ENCODE assay signal across 9 mouse cellular contexts in genomic region chr1:74947986-74948670, GRCm38 (mm10). TPM values are rescaled to one million over a fixed set of nuclear protein-coding genes. Genes with fewer than 3 reads are reported as not detected.
DNase-seq lines count a peak whose midpoint lies in the region; ATAC-seq and TF ChIP-seq lines count a peak whose summit lies in the region.
"Had no signal": no experiment of that assay in that cellular context is flagged by ENCODE, and none has a peak within 500 bp of the region (broad histone marks: within the 10 kb centered on the region; RNA-seq: fewer than 3 reads in every experiment).

No protein-coding gene starts in this region.

- no peak overlapping the region for H3K27ac ChIP-seq in forebrain, embryonic 13.5 days
- H3K27ac ChIP-seq in intestine, embryonic 15.5 days = no peak overlapping the region
- H3K27ac ChIP-seq: macrophage had no signal

- DNase-seq in lung, postnatal 10 days = peak; percentile 50
- no peak for DNase-seq in lung, adult 2 months
- DNase-seq in lung, postnatal 4 days = peak; percentile 37 to 50
- DNase-seq in cerebellum, postnatal 36 days = no peak
- DNase-seq in layer of hippocampus, adult 9-11 months = no peak

- ATAC-seq in forebrain, embryonic 13.5 days = no peak
- no peak for ATAC-seq in intestine, embryonic 15.5 days
- ATAC-seq in monocyte, adult 5-6 weeks (replicated peaks; ENCODE audit: insufficient number of reproducible peaks, low FRiP score, low TSS enrichment, poor library complexity, severe bottlenecking) = no peak

- TF ChIP-seq CTCF in lung, adult 2 months (IDR thresholded peaks at IDR 0.05; ENCODE audit: insufficient read depth, low read length) = no peak

- H3K27me3 ChIP-seq in forebrain, embryonic 13.5 days = peaks cover 97% of the 10 kb centered on the region
- H3K27me3 ChIP-seq in intestine, embryonic 15.5 days (replicated peaks) = peaks cover 65% of the 10 kb centered on the region

- no peaks in the 10 kb centered on the region for H3K9me3 ChIP-seq in forebrain, embryonic 13.5 days (replicated peaks)
- no peaks in the 10 kb centered on the region for H3K9me3 ChIP-seq in intestine, embryonic 15.5 days

- peak overlapping the region; percentile 49; the same call in 1 of the 2 replicates for H3K9ac ChIP-seq in forebrain, embryonic 13.5 days
- H3K9ac ChIP-seq in intestine, embryonic 15.5 days = peak overlapping the region; percentile 66

- H3K4me3 ChIP-seq in lung, adult 2 months (replicated peaks; ENCODE audit: extremely low read depth, low read depth, low read length) = no peak overlapping the region
- peak overlapping the region; percentile 26 for H3K4me3 ChIP-seq in forebrain, embryonic 13.5 days
- H3K4me3 ChIP-seq in intestine, embryonic 15.5 days (replicated peaks) = peak overlapping the region; percentile 54

- H3K4me1 ChIP-seq in lung, adult 2 months (ENCODE audit: control insufficient read depth, insufficient read depth, low read length) = 0 out of 2 replicates have a peak, but pooled peaks cover 5% of the 10 kb centered on the region
- peaks cover 38% of the 10 kb centered on the region for H3K4me1 ChIP-seq in forebrain, embryonic 13.5 days
- peaks cover 24% of the 10 kb centered on the region for H3K4me1 ChIP-seq in intestine, embryonic 15.5 days (replicated peaks)

- H3K4me2 ChIP-seq in forebrain, embryonic 13.5 days = peak overlapping the region; percentile 60
- peak overlapping the region; percentile 74 for H3K4me2 ChIP-seq in intestine, embryonic 15.5 days (replicated peaks)

- 4% methylated on average over 41 of the region's 41 CpGs for WGBS in lung, adult 2 months
- 1% methylated on average over 41 of the region's 41 CpGs for WGBS in forebrain, embryonic 13.5 days
- WGBS in intestine, embryonic 15.5 days = 2% methylated on average over 41 of the region's 41 CpGs

- H3K36me3 ChIP-seq in forebrain, embryonic 13.5 days (ENCODE audit: poor library complexity, severe bottlenecking) = no peaks in the 10 kb centered on the region
- 0 out of 2 replicates have a peak, but pooled peaks cover 3% of the 10 kb centered on the region for H3K36me3 ChIP-seq in intestine, embryonic 15.5 days

- no peak for TF ChIP-seq POLR2A in lung, adult 2 months (IDR thresholded peaks at IDR 0.05; ENCODE audit: borderline replicate concordance, extremely low read depth, low read depth, low read length)

RNA-seq across cellular contexts. Expression of gene Ihh, which starts 3.3 kb away (rescaled TPM):
- 0.54 and 1.2 TPM in 2 replicates for polyA plus RNA-seq in lung, adult 2 months (2012; rRNA removed)
- polyA plus RNA-seq in forebrain, embryonic 13.5 days (2015; fragmentation: Nextera tagmentation; extraction: Ambion mirVana) = 0.20 and 0.21 TPM in 2 replicates
- polyA plus RNA-seq in intestine, embryonic 15.5 days (2015; fragmentation: Nextera tagmentation; extraction: Ambion mirVana) = 29.1 and 30.9 TPM in 2 replicates
- not detected in 3 replicates for total RNA-seq in monocyte, adult 5-6 weeks (2017)

RNA-seq across cellular contexts. Expression of gene Cfap65, which starts 12.7 kb away (rescaled TPM):
- polyA plus RNA-seq in lung, adult 2 months (2012; rRNA removed) = 23.0 and 27.7 TPM in 2 replicates
- polyA plus RNA-seq in forebrain, embryonic 13.5 days (2015; fragmentation: Nextera tagmentation; extraction: Ambion mirVana) = 0.56 and 0.57 TPM in 2 replicates
- polyA plus RNA-seq in intestine, embryonic 15.5 days (2015; fragmentation: Nextera tagmentation; extraction: Ambion mirVana) = 0.08 and 0.19 TPM in 2 replicates
- not detected in 3 replicates for total RNA-seq in monocyte, adult 5-6 weeks (2017)
- polyA plus RNA-seq: macrophage had no signal

RNA-seq across cellular contexts. Expression of gene Cryba2, which starts 55.2 kb away (rescaled TPM):
- not detected in 2 replicates for polyA plus RNA-seq in lung, adult 2 months (2012; rRNA removed)
- polyA plus RNA-seq in forebrain, embryonic 13.5 days (2015; fragmentation: Nextera tagmentation; extraction: Ambion mirVana) = not detected in 2 replicates
- polyA plus RNA-seq in intestine, embryonic 15.5 days (2015; fragmentation: Nextera tagmentation; extraction: Ambion mirVana) = 1.7 and 3.0 TPM in 2 replicates
- not detected in 3 replicates for total RNA-seq in monocyte, adult 5-6 weeks (2017)
- polyA plus RNA-seq: macrophage had no signal

Comparison
In these comparisons a context has a peak if more than half of its experiments do, and no peak if none do; other contexts are left out.
1. DNase-seq: peak in lung, postnatal 10 days (single experiment) and lung, postnatal 4 days (2 of 2); none in lung, adult 2 months (single experiment), cerebellum, postnatal 36 days (0 of 2) and layer of hippocampus, adult 9-11 months (single experiment).
2. RNA of gene Ihh, which starts 3.3 kb away (polyA plus RNA-seq): 29.1 to 30.9 TPM in intestine, embryonic 15.5 days; 0.54 to 1.2 TPM in lung, adult 2 months and 0.20 to 0.21 TPM in forebrain, embryonic 13.5 days; every median in the first group is over 10 times any median in the second.
3. RNA of gene Cfap65, which starts 12.7 kb away (polyA plus RNA-seq): 23.0 to 27.7 TPM in lung, adult 2 months; 0.56 to 0.57 TPM in forebrain, embryonic 13.5 days and 0.08 to 0.19 TPM in intestine, embryonic 15.5 days; every median in the first group is over 10 times any median in the second.